9 mouse cellular contexts compared by ENCODE assay signal in the genomic region with DNA sequence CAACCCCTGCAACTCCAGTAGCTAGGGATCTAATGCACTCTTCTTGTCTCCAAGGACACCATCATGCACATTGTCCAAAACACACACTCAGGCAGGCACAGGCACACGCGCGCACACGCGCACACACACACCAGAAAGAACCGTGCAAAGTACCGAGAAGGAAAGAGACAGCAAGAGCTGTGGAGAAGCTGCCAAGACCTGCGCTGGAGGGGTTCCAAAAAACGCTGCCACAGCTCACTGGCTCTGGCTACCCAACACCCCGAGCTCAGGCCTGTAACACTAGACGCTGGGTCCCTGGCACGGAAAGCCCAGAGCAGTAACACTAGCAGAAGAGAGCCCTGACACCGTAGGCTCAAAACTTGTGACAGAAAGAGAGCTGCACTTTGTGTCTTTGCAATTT. TPM values are rescaled to one million over a fixed set of nuclear protein-coding genes. Genes with fewer than 3 reads are reported as not detected.
DNase-seq lines count a peak whose midpoint lies in the region; ATAC-seq and TF ChIP-seq lines count a peak whose summit lies in the region.
"Had no signal": no experiment of that assay in that cellular context is flagged by ENCODE, and none has a peak within 500 bp of the region (broad histone marks: within the 10 kb centered on the region; RNA-seq: fewer than 3 reads in every experiment).

No protein-coding gene starts in this region.

- H3K27ac ChIP-seq in embryonic facial prominence, embryonic 13.5 days = peak overlapping the region; percentile 48; the same call in 1 of the 2 replicates
- no peak overlapping the region for H3K27ac ChIP-seq in embryonic facial prominence, embryonic 10.5 days (replicated peaks)
- H3K27ac ChIP-seq in kidney, adult 2 months (ENCODE audit: insufficient read depth, low read depth, low read length) = peak overlapping the region; percentile 71
- H3K27ac ChIP-seq: midbrain, embryonic 12.5 days had no signal

- WGBS in embryonic facial prominence, embryonic 13.5 days = 81% methylated on average over 13 of the region's 13 CpGs
- WGBS in embryonic facial prominence, embryonic 10.5 days = 93% methylated on average over 13 of the region's 13 CpGs
- WGBS in kidney, adult 2 months = 28% methylated on average over 13 of the region's 13 CpGs

- H3K4me2 ChIP-seq in embryonic facial prominence, embryonic 13.5 days = 0 out of 2 replicates have a peak overlapping the region, but pooled peaks have one; percentile 5
- H3K4me2 ChIP-seq: midbrain, embryonic 12.5 days had no signal

- no peaks in the 10 kb centered on the region for H3K27me3 ChIP-seq in embryonic facial prominence, embryonic 13.5 days
- H3K27me3 ChIP-seq in embryonic facial prominence, embryonic 10.5 days (replicated peaks; ENCODE audit: low read depth, poor library complexity, severe bottlenecking) = no peaks in the 10 kb centered on the region
- no peaks in the 10 kb centered on the region for H3K27me3 ChIP-seq in kidney, adult 2 months (replicated peaks; ENCODE audit: control insufficient read depth, insufficient read depth, low read length)
- H3K27me3 ChIP-seq: midbrain, embryonic 12.5 days had no signal

- no peak for TF ChIP-seq POLR2A in kidney, adult 2 months (IDR thresholded peaks at IDR 0.05; ENCODE audit: low read depth, low read length)

- H3K9ac ChIP-seq in embryonic facial prominence, embryonic 13.5 days = no peak overlapping the region

- no peak for TF ChIP-seq CTCF in kidney, adult 2 months (conservative IDR thresholded peaks at IDR 0.05; ENCODE audit: insufficient read depth, insufficient read length, low read depth, low read length)

- no peak overlapping the region for H3K4me3 ChIP-seq in embryonic facial prominence, embryonic 13.5 days
- H3K4me3 ChIP-seq in embryonic facial prominence, embryonic 10.5 days = no peak overlapping the region
- H3K4me3 ChIP-seq in kidney, adult 2 months (ENCODE audit: insufficient read depth, low read depth, low read length) = no peak overlapping the region
- H3K4me3 ChIP-seq: midbrain, embryonic 12.5 days had no signal

- peaks cover 36% of the 10 kb centered on the region for H3K4me1 ChIP-seq in embryonic facial prominence, embryonic 13.5 days
- peaks cover 10% of the 10 kb centered on the region for H3K4me1 ChIP-seq in embryonic facial prominence, embryonic 10.5 days
- H3K4me1 ChIP-seq in kidney, adult 2 months (ENCODE audit: control insufficient read depth, insufficient read depth, low read length) = peaks cover 18% of the 10 kb centered on the region
- H3K4me1 ChIP-seq: midbrain, embryonic 12.5 days had no signal

- peaks cover 51% of the 10 kb centered on the region for H3K36me3 ChIP-seq in embryonic facial prominence, embryonic 13.5 days
- peaks cover 100% of the 10 kb centered on the region for H3K36me3 ChIP-seq in embryonic facial prominence, embryonic 10.5 days (replicated peaks)
- peaks cover 3% of the 10 kb centered on the region for H3K36me3 ChIP-seq in kidney, adult 2 months (ENCODE audit: control insufficient read depth, insufficient read depth, low read length)

- no peaks in the 10 kb centered on the region for H3K9me3 ChIP-seq in embryonic facial prominence, embryonic 13.5 days
- H3K9me3 ChIP-seq in embryonic facial prominence, embryonic 10.5 days = peaks cover 3% of the 10 kb centered on the region; the same call in 1 of the 2 replicates

- no peak for DNase-seq in embryonic facial prominence, embryonic 10.5 days (ENCODE audit: low spot score)
- DNase-seq in adrenal gland, adult 18-20 months (ENCODE audit: low spot score in 2 of 2) = peak; percentile 25 to 47
- peak; percentile 24 for DNase-seq in fibroblast of lung, adult 2 months (ENCODE audit: low read depth)
- DNase-seq in kidney, adult 2 months = peak; percentile 96
- peak; percentile 87 for DNase-seq in left cerebral cortex, postnatal 4 days
- no peak for DNase-seq in yolk sac, embryonic 10.5 days (ENCODE audit: low spot score)

- no peak for ATAC-seq in embryonic facial prominence, embryonic 13.5 days (ENCODE audit: insufficient number of reproducible peaks, insufficient read depth, low FRiP score, low TSS enrichment, low read depth)
- ATAC-seq in monocyte, adult 5-6 weeks (replicated peaks; ENCODE audit: insufficient number of reproducible peaks, low FRiP score, low TSS enrichment, poor library complexity, severe bottlenecking) = no peak

- intact Hi-C loops in left cerebral cortex, postnatal 4 days (cut with DNase I) = no loop called here

RNA-seq across cellular contexts. Expression of gene Aasdh, which starts 18.1 kb away (rescaled TPM):
- polyA plus RNA-seq in embryonic facial prominence, embryonic 13.5 days (2015; fragmentation: Nextera tagmentation; extraction: Ambion mirVana) = 21.4 and 26.0 TPM in 2 replicates
- 23.2 and 26.2 TPM in 2 replicates for polyA plus RNA-seq in embryonic facial prominence, embryonic 10.5 days (2016; fragmentation: Nextera tagmentation; extraction: Ambion mirVana)
- total RNA-seq in adrenal gland, adult 18-20 months (2021) = 10 to 100 TPM; 14.8 to 16.2 TPM
- polyA plus RNA-seq in kidney, adult 2 months (2012; rRNA removed) = 14.3 and 15.1 TPM in 2 replicates
- total RNA-seq in left cerebral cortex, postnatal 4 days (2021) = 10 to 100 TPM; 25.5 to 27.0 TPM
- total RNA-seq in monocyte, adult 5-6 weeks (2017) = 24.6 to 38.8 TPM (median 37.2 TPM) in 3 replicates

RNA-seq across cellular contexts. Expression of gene Paics, which starts 27.7 kb away (rescaled TPM):
- 279 and 283 TPM in 2 replicates for polyA plus RNA-seq in embryonic facial prominence, embryonic 13.5 days (2015; fragmentation: Nextera tagmentation; extraction: Ambion mirVana)
- polyA plus RNA-seq in embryonic facial prominence, embryonic 10.5 days (2016; fragmentation: Nextera tagmentation; extraction: Ambion mirVana) = 469 and 495 TPM in 2 replicates
- total RNA-seq in adrenal gland, adult 18-20 months (2021) = 100 to 1,000 TPM; 148 to 195 TPM
- 120 and 170 TPM in 2 replicates for polyA plus RNA-seq in kidney, adult 2 months (2012; rRNA removed)
- 100 to 1,000 TPM; 109 to 118 TPM for total RNA-seq in left cerebral cortex, postnatal 4 days (2021)
- total RNA-seq in monocyte, adult 5-6 weeks (2017) = 99.4 to 104 TPM (median 104 TPM) in 3 replicates

RNA-seq across cellular contexts. Expression of gene Ppat, which starts 27.9 kb away (rescaled TPM):
- polyA plus RNA-seq in embryonic facial prominence, embryonic 13.5 days (2015; fragmentation: Nextera tagmentation; extraction: Ambion mirVana) = 22.8 and 23.2 TPM in 2 replicates
- polyA plus RNA-seq in embryonic facial prominence, embryonic 10.5 days (2016; fragmentation: Nextera tagmentation; extraction: Ambion mirVana) = 53.0 and 56.5 TPM in 2 replicates
- 10 to 100 TPM; 12.2 to 15.3 TPM for total RNA-seq in adrenal gland, adult 18-20 months (2021)
- 11.2 and 12.9 TPM in 2 replicates for polyA plus RNA-seq in kidney, adult 2 months (2012; rRNA removed)
- total RNA-seq in left cerebral cortex, postnatal 4 days (2021) = 10 to 100 TPM; 19.8 to 22.0 TPM
- total RNA-seq in monocyte, adult 5-6 weeks (2017) = 18.7 to 32.1 TPM (median 29.8 TPM) in 3 replicates

RNA-seq across cellular contexts. Expression of gene Srp72, which starts 51.1 kb away (rescaled TPM):
- polyA plus RNA-seq in embryonic facial prominence, embryonic 13.5 days (2015; fragmentation: Nextera tagmentation; extraction: Ambion mirVana) = 99.7 and 107 TPM in 2 replicates
- polyA plus RNA-seq in embryonic facial prominence, embryonic 10.5 days (2016; fragmentation: Nextera tagmentation; extraction: Ambion mirVana) = 79.4 and 81.3 TPM in 2 replicates
- total RNA-seq in adrenal gland, adult 18-20 months (2021) = 100 to 1,000 TPM; 115 to 139 TPM
- 21.5 and 24.4 TPM in 2 replicates for polyA plus RNA-seq in kidney, adult 2 months (2012; rRNA removed)
- 100 to 1,000 TPM; 121 to 134 TPM for total RNA-seq in left cerebral cortex, postnatal 4 days (2021)
- total RNA-seq in monocyte, adult 5-6 weeks (2017) = 88.8 to 168 TPM (median 138 TPM) in 3 replicates

Comparison
In these comparisons a context has a peak if more than half of its experiments do, and no peak if none do; other contexts are left out.
1. DNase-seq: peak in adrenal gland, adult 18-20 months (2 of 2), fibroblast of lung, adult 2 months (single experiment), kidney, adult 2 months (single experiment) and left cerebral cortex, postnatal 4 days (single experiment); none in embryonic facial prominence, embryonic 10.5 days (single experiment) and yolk sac, embryonic 10.5 days (single experiment).